8 mouse cellular contexts compared by ENCODE assay signal in the genomic region with DNA sequence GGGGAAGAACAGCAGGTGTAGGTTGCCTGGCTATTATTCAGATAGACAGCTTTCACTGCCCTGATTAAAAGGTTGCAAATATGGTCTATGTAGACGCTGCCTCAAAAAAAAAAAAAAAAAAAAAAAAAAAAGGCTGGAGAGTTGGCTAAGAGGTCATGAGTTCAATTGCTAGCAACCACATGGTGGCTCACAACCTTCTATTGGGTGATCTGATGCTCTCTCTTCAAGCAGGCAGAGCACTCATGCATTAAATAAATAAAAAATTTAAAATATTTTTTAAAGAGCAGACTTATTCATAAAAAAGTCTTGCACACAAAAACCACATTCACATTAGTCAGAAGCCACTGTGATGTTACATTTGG. TPM values are rescaled to one million over a fixed set of nuclear protein-coding genes. Genes with fewer than 3 reads are reported as not detected.
DNase-seq lines count a peak whose midpoint lies in the region; ATAC-seq and TF ChIP-seq lines count a peak whose summit lies in the region.

No protein-coding gene starts in this region.

- no peak for DNase-seq in heart, adult 2 months
- no peak for DNase-seq in heart, postnatal 14 days
- DNase-seq in 3T3-L1 (ENCODE audit: low read depth, low spot score), result peak; percentile 52
- no peak for DNase-seq in forebrain, embryonic 11.5 days (ENCODE audit: low spot score)
- no peak for DNase-seq in liver, embryonic 14.5 days (ENCODE audit: low read depth in 3 of 3, low spot score in 3 of 3)
- DNase-seq in left cerebral cortex, adult 18-20 months (ENCODE audit: low spot score in 2 of 2), result no peak
- no peak for DNase-seq in layer of hippocampus, adult 9-11 months
- DNase-seq in kidney, postnatal 36 days, result no peak

- WGBS in heart, adult 2 months, result 0% methylated on average over 1 of the region's 1 CpGs
- WGBS in forebrain, embryonic 11.5 days, result 0% methylated on average over 1 of the region's 1 CpGs
- 0% methylated on average over 1 of the region's 1 CpGs for WGBS in liver, embryonic 14.5 days (ENCODE audit: insufficient replicate concordance)

- peaks cover 4% of the 10 kb centered on the region for H3K79me2 ChIP-seq in heart, adult 2 months (replicated peaks; ENCODE audit: control insufficient read depth, insufficient read depth, low read length)

- no peak for TF ChIP-seq CTCF in heart, adult 2 months (IDR thresholded peaks at IDR 0.05)
- TF ChIP-seq CTCF in liver, embryonic 14.5 days (IDR thresholded peaks at IDR 0.05; ENCODE audit: low read depth), result no peak

- no peaks in the 10 kb centered on the region for H3K36me3 ChIP-seq in heart, adult 2 months (ENCODE audit: control insufficient read depth, insufficient read depth, low read length)
- H3K36me3 ChIP-seq in forebrain, embryonic 11.5 days (ENCODE audit: control insufficient read depth, insufficient read depth, low read length), result peaks cover 17% of the 10 kb centered on the region
- peaks cover 27% of the 10 kb centered on the region for H3K36me3 ChIP-seq in liver, embryonic 14.5 days (replicated peaks; ENCODE audit: control insufficient read depth, insufficient read depth, low read depth)

- no peaks in the 10 kb centered on the region for H3K27me3 ChIP-seq in heart, adult 2 months (ENCODE audit: control insufficient read depth, insufficient read depth, low read length)
- no peaks in the 10 kb centered on the region for H3K27me3 ChIP-seq in forebrain, embryonic 11.5 days (ENCODE audit: control insufficient read depth, insufficient read depth, low read length)
- H3K27me3 ChIP-seq in liver, embryonic 14.5 days (ENCODE audit: control insufficient read depth, insufficient read depth, low read length), result no peaks in the 10 kb centered on the region

- TF ChIP-seq EP300 in heart, adult 2 months (IDR thresholded peaks at IDR 0.05; ENCODE audit: insufficient read depth, low read depth, low read length), result no peak
- no peak for TF ChIP-seq EP300 in liver, embryonic 14.5 days (IDR thresholded peaks at IDR 0.05; ENCODE audit: low read depth)

- no peak for TF ChIP-seq POLR2A in heart, adult 2 months (IDR thresholded peaks at IDR 0.05; ENCODE audit: insufficient read depth, low read depth, low read length)

- H3K4me2 ChIP-seq in forebrain, embryonic 11.5 days (ENCODE audit: low read depth, low read length, severe bottlenecking), result peak overlapping the region; percentile 64
- H3K4me2 ChIP-seq in liver, embryonic 14.5 days (ENCODE audit: low read depth), result peak overlapping the region; percentile 99

- intact Hi-C loops in heart, adult 2 months (cut with DNase I), result loop anchor here (5.0 kb wide), 1 partner anchor 34 kb away; the partner anchor contains the start of gene Tcf3
- intact Hi-C loops in heart, postnatal 14 days (cut with DNase I), result no loop called here

- ATAC-seq in forebrain, embryonic 11.5 days (replicated peaks; ENCODE audit: low FRiP score), result no peak
- no peak for ATAC-seq in liver, embryonic 14.5 days (ENCODE audit: insufficient read depth)

- H3K9ac ChIP-seq in heart, adult 2 months (ENCODE audit: low read depth, low read length), result peak overlapping the region; percentile 44; the same call in 1 of the 2 replicates
- H3K9ac ChIP-seq in forebrain, embryonic 11.5 days (ENCODE audit: low read length), result peak overlapping the region; percentile 97
- H3K9ac ChIP-seq in liver, embryonic 14.5 days (replicated peaks), result peak overlapping the region; percentile 88

- H3K4me3 ChIP-seq in heart, adult 2 months, result peak overlapping the region; percentile 91
- peak overlapping the region; percentile 79 for H3K4me3 ChIP-seq in forebrain, embryonic 11.5 days (ENCODE audit: low read depth, low read length)
- peak overlapping the region; percentile 57 to 90 for H3K4me3 ChIP-seq in liver, embryonic 14.5 days (ENCODE audit: insufficient read depth in 1 of 2, low read depth in 2 of 2, low read length in 2 of 2)

- peak overlapping the region; percentile 100 for H3K27ac ChIP-seq in heart, adult 2 months
- H3K27ac ChIP-seq in forebrain, embryonic 11.5 days (ENCODE audit: low read depth, low read length), result peak overlapping the region; percentile 98
- H3K27ac ChIP-seq in liver, embryonic 14.5 days, result peak overlapping the region; percentile 97

- peaks cover 9% of the 10 kb centered on the region for H3K4me1 ChIP-seq in heart, adult 2 months (ENCODE audit: control insufficient read depth, insufficient read depth, low read length)
- H3K4me1 ChIP-seq in forebrain, embryonic 11.5 days (replicated peaks; ENCODE audit: control insufficient read depth, insufficient read depth, low read length), result peaks cover 17% of the 10 kb centered on the region
- peaks cover 17 to 19% of the 10 kb centered on the region in 2 experiments for H3K4me1 ChIP-seq in liver, embryonic 14.5 days (replicated peaks; ENCODE audit: control insufficient read depth in 2 of 2, insufficient read depth in 2 of 2, low read length in 1 of 2)

- H3K9me3 ChIP-seq in forebrain, embryonic 11.5 days (ENCODE audit: control insufficient read depth, low read length), result no peaks in the 10 kb centered on the region
- H3K9me3 ChIP-seq in liver, embryonic 14.5 days (ENCODE audit: control insufficient read depth, low read length), result no peaks in the 10 kb centered on the region

RNA-seq across cellular contexts. Expression of gene Mbd3, which starts 1.2 kb away (rescaled TPM):
- 10 to 100 TPM; 86.5 to 95.2 TPM for total RNA-seq in heart, adult 2 months (2021)
- 91.4 and 95.1 TPM in 2 replicates for polyA plus RNA-seq in heart, adult 2 months (2012; rRNA removed)
- 10 to 100 TPM; 78.6 to 84.0 TPM for total RNA-seq in heart, postnatal 14 days (2021)
- polyA plus RNA-seq in forebrain, embryonic 11.5 days (2014; fragmentation: Nextera tagmentation; extraction: Ambion mirVana), result 276 and 322 TPM in 2 replicates
- 66.7 and 79.5 TPM in 2 replicates for polyA plus RNA-seq in liver, embryonic 14.5 days (2012; rRNA removed)
- 43.7 and 44.3 TPM in 2 replicates for polyA plus RNA-seq in liver, embryonic 14.5 days (2014; fragmentation: Nextera tagmentation; extraction: Ambion mirVana)
- 100 to 1,000 TPM; 143 to 166 TPM for total RNA-seq in left cerebral cortex, adult 18-20 months (2021)

RNA-seq across cellular contexts. Expression of gene Uqcr11, which starts 8.5 kb away (rescaled TPM):
- total RNA-seq in heart, adult 2 months (2021), result 1,000 to 10,000 TPM; 1,743 to 1,981 TPM
- 5,192 and 5,251 TPM in 2 replicates for polyA plus RNA-seq in heart, adult 2 months (2012; rRNA removed)
- total RNA-seq in heart, postnatal 14 days (2021), result 1,000 to 10,000 TPM; 1,852 to 1,908 TPM
- polyA plus RNA-seq in forebrain, embryonic 11.5 days (2014; fragmentation: Nextera tagmentation; extraction: Ambion mirVana), result 430 and 504 TPM in 2 replicates
- 359 and 571 TPM in 2 replicates for polyA plus RNA-seq in liver, embryonic 14.5 days (2012; rRNA removed)
- 729 and 738 TPM in 2 replicates for polyA plus RNA-seq in liver, embryonic 14.5 days (2014; fragmentation: Nextera tagmentation; extraction: Ambion mirVana)
- 100 to 1,000 TPM; 383 to 388 TPM for total RNA-seq in left cerebral cortex, adult 18-20 months (2021)

RNA-seq across cellular contexts. Expression of gene Mex3d, which starts 10.7 kb away (rescaled TPM):
- 1 to 10 TPM; 7.3 to 7.5 TPM for total RNA-seq in heart, adult 2 months (2021)
- 5.8 and 7.9 TPM in 2 replicates for polyA plus RNA-seq in heart, adult 2 months (2012; rRNA removed)
- 10 to 100 TPM; 11.8 to 12.2 TPM for total RNA-seq in heart, postnatal 14 days (2021)
- polyA plus RNA-seq in forebrain, embryonic 11.5 days (2014; fragmentation: Nextera tagmentation; extraction: Ambion mirVana), result 13.3 and 15.9 TPM in 2 replicates
- 3.2 and 3.3 TPM in 2 replicates for polyA plus RNA-seq in liver, embryonic 14.5 days (2012; rRNA removed)
- polyA plus RNA-seq in liver, embryonic 14.5 days (2014; fragmentation: Nextera tagmentation; extraction: Ambion mirVana), result 0.55 and 1.1 TPM in 2 replicates
- total RNA-seq in left cerebral cortex, adult 18-20 months (2021), result 10 to 100 TPM; 20.1 to 20.7 TPM

RNA-seq across cellular contexts. Expression of gene Tcf3, which starts 35.3 kb away (rescaled TPM):
- 10 to 100 TPM; 16.5 to 18.0 TPM for total RNA-seq in heart, adult 2 months (2021)
- polyA plus RNA-seq in heart, adult 2 months (2012; rRNA removed), result 20.1 and 25.0 TPM in 2 replicates
- 10 to 100 TPM; 31.7 to 32.5 TPM for total RNA-seq in heart, postnatal 14 days (2021)
- 237 and 256 TPM in 2 replicates for polyA plus RNA-seq in forebrain, embryonic 11.5 days (2014; fragmentation: Nextera tagmentation; extraction: Ambion mirVana)
- 54.7 and 74.7 TPM in 2 replicates for polyA plus RNA-seq in liver, embryonic 14.5 days (2012; rRNA removed)
- polyA plus RNA-seq in liver, embryonic 14.5 days (2014; fragmentation: Nextera tagmentation; extraction: Ambion mirVana), result 41.9 and 55.4 TPM in 2 replicates
- 10 to 100 TPM; 25.4 to 29.8 TPM for total RNA-seq in left cerebral cortex, adult 18-20 months (2021)

RNA-seq across cellular contexts. Expression of gene Plk5, which starts 41.9 kb away (rescaled TPM):
- total RNA-seq in heart, adult 2 months (2021), result under 1 TPM; 0.50 to 0.63 TPM
- polyA plus RNA-seq in heart, adult 2 months (2012; rRNA removed), result 2.0 and 2.7 TPM in 2 replicates
- under 1 TPM; 0.12 to 0.22 TPM for total RNA-seq in heart, postnatal 14 days (2021)
- polyA plus RNA-seq in forebrain, embryonic 11.5 days (2014; fragmentation: Nextera tagmentation; extraction: Ambion mirVana), result 0.36 and 0.87 TPM in 2 replicates
- polyA plus RNA-seq in liver, embryonic 14.5 days (2012; rRNA removed), result 0.08 and 0.10 TPM in 2 replicates
- 0.09 TPM in 1 of 2 replicates, not detected in the other for polyA plus RNA-seq in liver, embryonic 14.5 days (2014; fragmentation: Nextera tagmentation; extraction: Ambion mirVana)
- total RNA-seq in left cerebral cortex, adult 18-20 months (2021), result 10 to 100 TPM; 25.8 to 34.6 TPM

Comparison
In these comparisons a context has a peak if more than half of its experiments do, and no peak if none do; other contexts are left out.
1. H3K9ac ChIP-seq: peak in every context shown above with its lines; median percentile 97 in forebrain, embryonic 11.5 days; 88 in liver, embryonic 14.5 days; 44 in heart, adult 2 months.
2. RNA of gene Uqcr11, which starts 8.5 kb away (total RNA-seq): 1,743 to 1,981 TPM in heart, adult 2 months and 1,852 to 1,908 TPM in heart, postnatal 14 days; 383 to 388 TPM in left cerebral cortex, adult 18-20 months; every median in the first group is over 4 times any median in the second.
3. Peak in every context shown above with its lines, with median percentiles within 50 percentile points of each other: H3K27ac ChIP-seq and H3K4me3 ChIP-seq.